ENCODE assay signal across 8 mouse cellular contexts in the genomic region with DNA sequence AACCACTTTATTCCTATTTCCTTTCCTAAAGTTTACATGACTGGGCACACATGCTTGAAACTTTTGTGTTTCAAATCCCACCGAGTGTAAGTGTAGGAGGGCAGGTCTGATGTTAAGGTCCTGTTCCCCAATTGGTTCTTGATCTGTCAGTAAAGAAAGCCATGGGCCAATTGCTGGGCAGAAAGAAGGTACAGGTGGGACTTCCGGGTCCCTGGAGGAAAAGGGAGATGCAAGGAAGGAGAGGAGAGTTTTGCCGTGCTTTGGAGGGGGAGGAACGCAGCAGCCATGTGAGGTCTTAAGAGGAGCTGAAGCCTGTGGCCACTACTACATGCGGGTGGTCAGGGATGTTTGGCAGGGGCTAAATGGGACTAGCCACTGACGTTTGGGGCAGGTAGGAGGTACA. TPM values are rescaled to one million over a fixed set of nuclear protein-coding genes. Genes with fewer than 3 reads are reported as not detected.
A peak's percentile ranks its signal among the peaks of the same experiment; 100 is the strongest.
DNase-seq lines count a peak whose midpoint lies in the region; ATAC-seq lines count a peak whose summit lies in the region.

No protein-coding gene starts in this region.

- H3K9me3 ChIP-seq in embryonic facial prominence, embryonic 10.5 days, result no peaks in the 10 kb centered on the region
- no peaks in the 10 kb centered on the region for H3K9me3 ChIP-seq in liver, embryonic 11.5 days (ENCODE audit: control insufficient read depth, low read length)

- DNase-seq in heart, adult 11 months, result peak; percentile 87
- DNase-seq in heart, adult 8-10 months (ENCODE audit: low spot score), result no peak
- peak; percentile 84 for DNase-seq in A20 (ENCODE audit: low read depth, low spot score)
- peak; percentile 17 for DNase-seq in embryonic facial prominence, embryonic 10.5 days (ENCODE audit: low spot score)
- DNase-seq in liver, embryonic 11.5 days (ENCODE audit: low spot score), result no peak
- DNase-seq in thymus, postnatal 0 days (ENCODE audit: low spot score), result peak; percentile 14
- DNase-seq in right cerebral cortex, adult 18-20 months, result no peak
- no peak for DNase-seq in layer of hippocampus, postnatal 25 days (ENCODE audit: extremely low spot score in 1 of 2, low spot score in 1 of 2)

- ATAC-seq in liver, embryonic 11.5 days (replicated peaks; ENCODE audit: low FRiP score), result no peak

- H3K27ac ChIP-seq in embryonic facial prominence, embryonic 10.5 days (replicated peaks), result no peak overlapping the region
- H3K27ac ChIP-seq in liver, embryonic 11.5 days (ENCODE audit: low read depth, low read length), result no peak overlapping the region

- no peaks in the 10 kb centered on the region for H3K4me1 ChIP-seq in embryonic facial prominence, embryonic 10.5 days
- no peaks in the 10 kb centered on the region for H3K4me1 ChIP-seq in liver, embryonic 11.5 days (replicated peaks; ENCODE audit: control insufficient read depth, insufficient read depth, low read length)

- H3K9ac ChIP-seq in liver, embryonic 11.5 days (ENCODE audit: low read depth, low read length), result no peak overlapping the region

- WGBS in embryonic facial prominence, embryonic 10.5 days, result 61% methylated on average over 6 of the region's 6 CpGs
- WGBS in liver, embryonic 11.5 days, result 43% methylated on average over 6 of the region's 6 CpGs

- H3K27me3 ChIP-seq in embryonic facial prominence, embryonic 10.5 days (replicated peaks; ENCODE audit: low read depth, poor library complexity, severe bottlenecking), result no peaks in the 10 kb centered on the region
- no peaks in the 10 kb centered on the region for H3K27me3 ChIP-seq in liver, embryonic 11.5 days (replicated peaks; ENCODE audit: control insufficient read depth, insufficient read depth, low read length)

- H3K4me3 ChIP-seq in embryonic facial prominence, embryonic 10.5 days, result peak overlapping the region; percentile 39
- peak overlapping the region; percentile 19 for H3K4me3 ChIP-seq in liver, embryonic 11.5 days (ENCODE audit: low read depth, low read length)

- no peaks in the 10 kb centered on the region for H3K36me3 ChIP-seq in embryonic facial prominence, embryonic 10.5 days (replicated peaks)
- H3K36me3 ChIP-seq in liver, embryonic 11.5 days (ENCODE audit: control insufficient read depth, insufficient read depth, low read length), result no peaks in the 10 kb centered on the region

- H3K4me2 ChIP-seq in liver, embryonic 11.5 days, result peak overlapping the region; percentile 29

RNA-seq across cellular contexts. Expression of gene Upb1, which starts 35.7 kb away (rescaled TPM):
- 1 to 10 TPM in 1 of 4 experiments, under 1 TPM in 3; 0.53 to 1.0 (median 0.63) TPM for total RNA-seq in heart, adult 8-10 months (2022)
- polyA plus RNA-seq in embryonic facial prominence, embryonic 10.5 days (2016; fragmentation: Nextera tagmentation; extraction: Ambion mirVana), result 0.14 TPM in 1 of 2 replicates, not detected in the other
- 5.5 and 5.7 TPM in 2 replicates for polyA plus RNA-seq in liver, embryonic 11.5 days (2014; fragmentation: Nextera tagmentation; extraction: Ambion mirVana)
- 0.42 and 0.55 TPM in 2 replicates for polyA plus RNA-seq in thymus, postnatal 0 days (2015; fragmentation: Nextera tagmentation; extraction: Ambion mirVana)
- total RNA-seq in layer of hippocampus, postnatal 25 days (2021), result under 1 TPM; 0.10 to 0.54 TPM

RNA-seq across cellular contexts. Expression of gene Adora2a, which starts 48.6 kb away (rescaled TPM):
- 1 to 10 TPM; 5.8 to 9.3 (median 7.0) TPM for total RNA-seq in heart, adult 8-10 months (2022)
- 1.5 and 2.3 TPM in 2 replicates for polyA plus RNA-seq in embryonic facial prominence, embryonic 10.5 days (2016; fragmentation: Nextera tagmentation; extraction: Ambion mirVana)
- polyA plus RNA-seq in liver, embryonic 11.5 days (2014; fragmentation: Nextera tagmentation; extraction: Ambion mirVana), result 5.1 and 6.0 TPM in 2 replicates
- 6.9 and 7.3 TPM in 2 replicates for polyA plus RNA-seq in thymus, postnatal 0 days (2015; fragmentation: Nextera tagmentation; extraction: Ambion mirVana)
- total RNA-seq in layer of hippocampus, postnatal 25 days (2021), result 1 to 10 TPM; 2.5 to 3.7 TPM

Comparison
In these comparisons a context has a peak if more than half of its experiments do, and no peak if none do; other contexts are left out.
1. DNase-seq: peak in heart, adult 11 months (single experiment), A20 (single experiment), embryonic facial prominence, embryonic 10.5 days (single experiment) and thymus, postnatal 0 days (single experiment); none in heart, adult 8-10 months (single experiment), liver, embryonic 11.5 days (single experiment), right cerebral cortex, adult 18-20 months (single experiment) and layer of hippocampus, postnatal 25 days (0 of 2).